Mouse (Mus musculus) cerebellum, adult 2 months (tissue): Measurements from ENCODE around the gene Map1b. TPM values are rescaled to one million over a fixed set of nuclear protein-coding genes. Genes with fewer than 3 reads are reported as not detected.

Experiments
- DNase-seq, 2 experiments: peaks; one replicate each; pipeline ENCODE4 v3.0.0; 2021
- H3K27ac ChIP-seq: fragments of 200-500 bp; 2 replicates; pipeline ENCODE4 v1.5.1; 2012; ENCODE audit warnings: low read length, control low read depth, inconsistent platforms; ENCODE audit not compliant: insufficient read depth
- H3K27me3 ChIP-seq: fragments of 200-500 bp; 2 replicates; pipeline ENCODE4 v1.6.1; 2012; ENCODE audit warnings: inconsistent platforms, mild to moderate bottlenecking, low read length, moderate library complexity; ENCODE audit not compliant: control insufficient read depth, insufficient read depth
- H3K4me1 ChIP-seq: fragments of 200-500 bp; 2 replicates; pipeline ENCODE4 v1.6.1; 2011; ENCODE audit warnings: low read length; ENCODE audit not compliant: control insufficient read depth, insufficient read depth
- H3K4me3 ChIP-seq: fragments of 200-500 bp; replicated peaks from 2 replicates; pipeline ENCODE3; 2011; ENCODE audit warnings: mild to moderate bottlenecking, low read depth, low read length, control low read depth; ENCODE audit not compliant: insufficient read depth
- CTCF ChIP-seq: fragments of 200-500 bp; IDR thresholded peaks from 2 replicates; pipeline ENCODE4 v1.5.1; 2011; ENCODE audit warnings: low read depth, mild to moderate bottlenecking, control low read depth, low read length, moderate library complexity, borderline replicate concordance; ENCODE audit not compliant: insufficient read depth
- POLR2A ChIP-seq: fragments of 200-500 bp; IDR thresholded peaks from 2 replicates; pipeline ENCODE4 v1.6.1; 2011; ENCODE audit warnings: low read length, control low read depth, borderline replicate concordance; ENCODE audit not compliant: insufficient read depth
- WGBS: fragments of 180-500 bp; shearing (Covaris S2); methylation state at CpG from one replicate; pipeline ENCODE4 v1.1.7; 2018; 5-methylcytosine and 5-hydroxymethylcytosine counted together
- polyA plus RNA-seq: library from polyadenylated mRNA; depleted of rRNA; stranded (reverse); fragments of >200 nt; gene quantifications from 2 replicates; pipeline ENCODE4 v1.2.3, GENCODE M21; 2012

Map1b gene
- polyA plus RNA-seq, 1 experiment, result 166 TPM

- TF ChIP-seq CTCF, result no peak
- no peak for TF ChIP-seq POLR2A
- no peak overlapping the region for H3K4me3 ChIP-seq
- H3K27me3 ChIP-seq, result no peaks in the 10 kb centered on the region
- no peak for DNase-seq
- no peak overlapping the region for H3K27ac ChIP-seq
- H3K4me1 ChIP-seq, result peaks cover 36% of the 10 kb centered on the region
These were observed 32.9 kb downstream of the Map1b start for GRCm38 (mm10) chr13:99483433-99483832.

GRCm38 (mm10) chr13:99475488-99475887 lies 40.9 kb downstream of the Map1b start:
- 22% methylated on average over 6 of the region's 6 CpGs for WGBS
- no peak overlapping the region for H3K27ac ChIP-seq

GRCm38 (mm10) chr13:99475033-99475432 lies 41.3 kb downstream of the Map1b start:
- Histone ChIP-seq H3K27ac (no peak overlapping the region), H3K4me1 (peaks cover 16% of the 10 kb centered on the region), H3K4me3 (no peak overlapping the region), H3K27me3 (no peaks in the 10 kb centered on the region)
- no peak for TF ChIP-seq CTCF
- no peak for TF ChIP-seq POLR2A
- DNase-seq, result no peak
- WGBS, result 57% methylated on average over 5 of the region's 5 CpGs

More at GRCm38 (mm10) chr13:99475488-99475887, 40.9 kb downstream of the Map1b start:
- H3K4me1 ChIP-seq, result peaks cover 17% of the 10 kb centered on the region
- peak in 1 of 2 experiments; percentile 39 for DNase-seq
- TF ChIP-seq CTCF (no peak), POLR2A (no peak)
- H3K27me3 ChIP-seq, result no peaks in the 10 kb centered on the region
- H3K4me3 ChIP-seq, result no peak overlapping the region

GRCm38 (mm10) chr13:99474108-99474507 lies 42.2 kb downstream of the Map1b start:
- H3K27ac ChIP-seq, result no peak overlapping the region
- TF ChIP-seq CTCF, result no peak
- no peak for TF ChIP-seq POLR2A
- peaks cover 16% of the 10 kb centered on the region for H3K4me1 ChIP-seq

GRCm38 (mm10) chr13:99472028-99472427 lies 44.3 kb downstream of the Map1b start:
- TF ChIP-seq CTCF, result no peak
- no peak for TF ChIP-seq POLR2A
- DNase-seq, result no peak
- 92% methylated on average over 9 of the region's 9 CpGs for WGBS
- no peaks in the 10 kb centered on the region for H3K27me3 ChIP-seq
- no peak overlapping the region for H3K4me3 ChIP-seq
- H3K4me1 ChIP-seq, result peaks cover 16% of the 10 kb centered on the region
- no peak overlapping the region for H3K27ac ChIP-seq

More at GRCm38 (mm10) chr13:99474108-99474507, 42.2 kb downstream of the Map1b start:
- peak in 1 of 2 experiments; percentile 59 for DNase-seq
- WGBS, result 6% methylated on average over 7 of the region's 7 CpGs
- Histone ChIP-seq H3K4me3 (no peak overlapping the region), H3K27me3 (no peaks in the 10 kb centered on the region)

GRCm38 (mm10) chr13:99470084-99470483 lies 46.3 kb downstream of the Map1b start:
- TF ChIP-seq CTCF (no peak), POLR2A (no peak)
- 86% methylated on average over 7 of the region's 7 CpGs for WGBS
- H3K27ac ChIP-seq, result no peak overlapping the region
- H3K27me3 ChIP-seq, result no peaks in the 10 kb centered on the region
- H3K4me3 ChIP-seq, result no peak overlapping the region
- no peak for DNase-seq
- H3K4me1 ChIP-seq, result peaks cover 11% of the 10 kb centered on the region

GRCm38 (mm10) chr13:99468267-99468666 lies 48.1 kb downstream of the Map1b start:
- Histone ChIP-seq H3K4me3 (no peak overlapping the region), H3K27me3 (no peaks in the 10 kb centered on the region), H3K4me1 (peaks cover 10% of the 10 kb centered on the region), H3K27ac (no peak overlapping the region)
- TF ChIP-seq CTCF (no peak), POLR2A (no peak)
- WGBS, result 87% methylated on average over 2 of the region's 2 CpGs
- DNase-seq, result peak in 1 of 2 experiments; percentile 63

- DNase-seq, result no peak
- no peaks in the 10 kb centered on the region for H3K27me3 ChIP-seq
- H3K4me3 ChIP-seq, result no peak overlapping the region
- H3K4me1 ChIP-seq, result peaks cover 13% of the 10 kb centered on the region
- no peak for TF ChIP-seq CTCF
- TF ChIP-seq POLR2A, result no peak
- 74% methylated on average over 6 of the region's 6 CpGs for WGBS
- H3K27ac ChIP-seq, result no peak overlapping the region
These were observed 49.5 kb downstream of the Map1b start for GRCm38 (mm10) chr13:99466811-99467315.
